Mouse (Mus musculus): ENCODE measurements around the gene 1600014C23Rik.

DNA sequence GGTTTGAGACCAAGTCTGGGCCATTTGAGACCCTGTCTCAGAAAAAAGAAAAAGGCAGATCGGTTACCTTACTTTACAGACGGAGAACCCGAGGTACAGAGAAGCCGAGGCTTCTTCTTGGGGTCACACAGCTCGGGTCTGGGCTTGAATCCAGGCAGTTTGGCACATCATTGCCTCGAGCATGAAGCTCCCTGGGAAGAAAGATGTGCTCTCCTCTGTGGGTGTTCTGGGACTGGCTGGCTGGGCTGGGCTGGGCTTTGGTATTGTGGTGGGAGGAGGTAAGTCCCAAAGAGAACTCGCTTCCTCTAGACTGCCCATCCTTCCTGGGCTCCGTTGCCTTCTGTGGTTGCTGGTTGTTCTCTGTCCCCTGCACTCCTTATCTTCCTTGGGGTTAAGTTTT, 22.7 kb upstream of the 1600014C23Rik start:
- no peak for TF ChIP-seq CTCF (IDR thresholded peaks at IDR 0.05; ENCODE audit: low read depth)
- no peak for TF ChIP-seq EP300 (optimal IDR thresholded peaks at IDR 0.05)

Data from stomach, postnatal 0 days (tissue).